Mouse (Mus musculus) monocyte, adult 2 months (primary cell): ENCODE results near the gene Gps2.

ENCODE experiments used
- DNase-seq, 2 experiments: peaks; one replicate each; pipeline ENCODE4 v3.0.0; 2022; ENCODE audit warnings: low spot score in 2 of 2, low read depth in 1 of 2

Gps2 gene

DNA sequence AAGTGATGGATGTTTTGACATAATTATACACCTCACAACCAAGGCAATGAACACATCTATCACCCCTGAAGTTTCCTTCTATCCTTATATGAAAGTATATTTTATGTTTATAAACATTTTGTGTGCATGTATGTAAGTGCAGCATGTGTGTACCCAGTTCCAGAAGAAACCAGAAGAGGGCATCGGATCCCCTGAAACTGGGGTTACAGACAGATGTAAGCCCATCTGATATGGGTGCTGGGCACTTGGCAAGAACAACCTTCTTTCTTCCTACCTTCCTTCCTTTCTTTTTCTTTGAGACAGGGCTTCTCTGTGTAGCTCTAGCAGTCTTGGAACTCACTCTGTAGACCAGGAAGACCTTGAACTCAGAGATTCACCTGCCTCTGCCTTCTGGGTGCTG is 42.5 kb downstream of the Gps2 start:
- DNase-seq, result no peak

DNA sequence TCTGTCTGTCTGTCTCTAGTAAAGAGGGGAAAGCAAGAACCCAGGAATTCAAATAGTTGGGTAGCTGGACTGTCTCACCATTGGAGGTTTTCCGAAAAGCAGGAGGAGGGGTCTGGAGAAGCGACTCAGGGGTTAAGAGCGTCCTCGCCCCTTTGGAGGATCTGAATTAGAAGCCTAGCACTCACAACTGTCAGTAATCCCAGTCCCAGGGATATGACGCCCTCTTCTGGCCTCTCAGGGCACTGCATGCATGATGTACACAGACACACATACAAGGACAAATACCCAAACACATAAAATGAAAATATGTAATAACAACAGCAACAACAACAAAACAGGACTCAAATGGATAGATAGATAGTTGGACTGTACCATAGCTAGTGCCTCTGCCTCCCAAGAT is 46.9 kb downstream of the Gps2 start:
- no peak for DNase-seq

DNA sequence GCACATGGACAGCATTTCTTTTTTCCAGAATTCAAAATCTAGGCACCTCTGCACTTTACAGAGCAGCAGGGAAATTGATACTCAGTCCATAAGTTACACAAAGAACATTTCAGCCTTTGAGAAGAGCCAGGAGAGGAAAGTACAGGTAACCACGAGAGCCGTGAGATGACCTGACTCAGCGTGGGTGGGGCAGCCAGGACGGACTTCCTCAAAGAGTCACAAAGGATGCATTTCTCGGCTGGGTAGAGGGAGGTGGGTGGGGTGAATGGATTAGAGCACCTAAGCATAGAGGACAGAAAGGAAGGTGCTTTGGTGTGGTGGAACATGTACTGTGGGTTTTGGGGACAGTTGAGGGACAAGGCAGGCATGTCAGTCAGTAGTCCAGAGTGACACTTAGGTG is 48.2 kb downstream of the Gps2 start:
- no peak for DNase-seq

DNA sequence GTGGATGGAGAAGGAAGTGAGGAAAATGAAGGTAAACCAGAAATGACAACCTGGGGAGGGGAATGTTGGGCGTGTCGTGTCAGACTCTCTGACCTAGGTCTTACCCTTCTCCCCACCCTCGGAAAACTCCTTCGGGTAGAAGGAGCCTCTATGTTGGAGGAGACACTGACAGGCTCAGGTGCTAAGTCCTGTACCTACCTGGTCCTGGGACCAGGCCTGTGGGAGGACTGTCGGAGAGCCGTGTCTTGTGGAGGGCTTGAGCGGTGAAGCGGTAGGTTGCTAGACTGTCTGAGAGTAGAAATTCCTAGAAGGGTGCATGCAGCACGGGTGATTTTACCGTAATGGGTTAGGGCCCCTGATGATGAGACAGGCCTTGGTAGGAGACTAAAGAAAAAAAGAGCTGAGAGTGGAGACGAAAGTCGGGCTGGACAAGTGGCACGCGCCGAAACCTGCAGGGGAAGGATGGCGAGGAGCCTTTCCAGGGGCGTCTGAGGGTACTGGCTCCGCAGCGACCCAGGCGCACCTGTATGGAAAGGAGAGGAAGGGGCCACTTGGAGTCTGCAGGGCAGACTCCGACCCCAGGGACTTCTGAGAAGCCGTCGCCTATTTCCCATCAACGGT is 51.1 kb downstream of the Gps2 start, which contains the start of gene Cldn7:
Cldn7 (plus strand) TSS at position 130 of the 621 bp plus-strand sequence.
- DNase-seq, result no peak

DNA sequence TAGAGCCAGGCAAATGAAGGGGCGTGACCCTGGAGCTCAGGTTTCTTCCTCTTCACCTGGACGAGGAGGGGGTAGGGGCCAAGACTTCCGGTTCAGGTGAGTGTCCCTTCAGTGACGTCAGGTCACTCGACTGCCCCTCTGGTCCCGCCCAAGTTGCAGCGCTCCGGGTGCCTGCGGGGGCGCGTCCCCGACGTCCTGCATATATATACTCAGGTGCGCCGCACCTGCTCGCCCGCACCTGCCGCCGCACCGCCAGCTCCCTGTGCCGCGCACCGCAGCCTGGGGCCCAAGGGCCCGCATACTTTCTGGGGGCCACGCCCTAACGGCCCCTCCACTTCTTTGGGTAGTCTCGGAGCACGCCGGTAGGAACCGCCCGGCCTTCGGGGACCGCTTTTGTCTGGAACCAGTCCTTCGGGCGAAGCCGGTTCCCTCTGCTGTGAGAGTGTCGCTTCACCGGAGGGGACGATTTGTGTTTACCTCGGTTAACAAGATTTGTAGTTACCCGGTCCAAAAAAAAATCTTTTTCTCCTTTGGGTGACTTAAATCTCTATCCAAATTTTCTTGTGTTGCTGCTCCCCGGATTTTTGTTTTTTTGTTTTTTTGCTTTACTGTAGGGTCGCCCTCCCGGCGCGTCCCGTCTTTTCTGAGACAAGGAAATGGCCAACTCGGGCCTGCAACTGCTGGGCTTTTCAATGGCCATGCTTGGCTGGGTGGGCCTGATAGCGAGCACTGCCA is 51.8 kb downstream of the Gps2 start:
- no peak for DNase-seq
